ENCODE assay signal across 11 mouse cellular contexts in genomic region chr8:26840286-26840685, GRCm38 (mm10).
A peak's percentile ranks its signal among the peaks of the same experiment; 100 is the strongest.
DNase-seq lines count a peak whose midpoint lies in the region; ATAC-seq and TF ChIP-seq lines count a peak whose summit lies in the region.
"Had no signal": no experiment of that assay in that cellular context is flagged by ENCODE, and none has a peak within 500 bp of the region (broad histone marks: within the 10 kb centered on the region; RNA-seq: fewer than 3 reads in every experiment).

No protein-coding gene starts in this region.

- TF ChIP-seq CTCF in hindbrain, postnatal 0 days (IDR thresholded peaks at IDR 0.05; ENCODE audit: low read depth): no peak

- no peak overlapping the region for H3K4me3 ChIP-seq in hindbrain, postnatal 0 days (ENCODE audit: low read length)
- H3K4me3 ChIP-seq in hindbrain, embryonic 14.5 days (replicated peaks; ENCODE audit: low read length): no peak overlapping the region
- H3K4me3 ChIP-seq in limb, embryonic 12.5 days (replicated peaks): no peak overlapping the region
- H3K4me3 ChIP-seq: megakaryocyte, embryonic 14.5 days had no signal

- H3K9ac ChIP-seq in hindbrain, postnatal 0 days (replicated peaks; ENCODE audit: low read length): no peak overlapping the region
- H3K9ac ChIP-seq in hindbrain, embryonic 14.5 days: no peak overlapping the region
- no peak overlapping the region for H3K9ac ChIP-seq in limb, embryonic 12.5 days (replicated peaks)
- H3K9ac ChIP-seq: liver, embryonic 14.5 days had no signal

- no peak overlapping the region for H3K27ac ChIP-seq in hindbrain, postnatal 0 days
- no peak overlapping the region for H3K27ac ChIP-seq in hindbrain, embryonic 14.5 days
- peak overlapping the region; percentile 35; the same call in 1 of the 2 replicates for H3K27ac ChIP-seq in limb, embryonic 12.5 days
- H3K27ac ChIP-seq: liver, embryonic 14.5 days had no signal

- no peaks in the 10 kb centered on the region for H3K27me3 ChIP-seq in hindbrain, postnatal 0 days (ENCODE audit: insufficient read depth, low read length)
- no peaks in the 10 kb centered on the region for H3K27me3 ChIP-seq in hindbrain, embryonic 14.5 days (ENCODE audit: control insufficient read depth, insufficient read depth, low read length)
- H3K27me3 ChIP-seq in limb, embryonic 12.5 days: peaks cover 27% of the 10 kb centered on the region
- H3K27me3 ChIP-seq: megakaryocyte, embryonic 14.5 days had no signal

- peak; percentile 81 for ATAC-seq in hindbrain, postnatal 0 days
- no peak for ATAC-seq in hindbrain, embryonic 14.5 days (ENCODE audit: low FRiP score)
- ATAC-seq in limb, embryonic 12.5 days (ENCODE audit: insufficient number of reproducible peaks, insufficient read depth, low FRiP score, low TSS enrichment, low read depth): no peak

- DNase-seq in hindbrain, postnatal 0 days (ENCODE audit: low spot score): peak; percentile 48
- no peak for DNase-seq in hindbrain, embryonic 14.5 days (ENCODE audit: low spot score)
- peak; percentile 79 to 80 for DNase-seq in cerebellum, adult 18-20 months
- DNase-seq in cerebellum, postnatal 14 days: peak; percentile 71 to 76
- DNase-seq in kidney, postnatal 10 days: no peak
- no peak for DNase-seq in spleen, postnatal 36 days (ENCODE audit: low spot score in 2 of 2)
- DNase-seq: kidney, postnatal 25 days; right cerebral cortex, adult 18-20 months had no signal

- no peaks in the 10 kb centered on the region for H3K4me1 ChIP-seq in hindbrain, postnatal 0 days (ENCODE audit: insufficient read depth, low read length)
- H3K4me1 ChIP-seq in hindbrain, embryonic 14.5 days (replicated peaks; ENCODE audit: control insufficient read depth, insufficient read depth, low read length): no peaks in the 10 kb centered on the region
- peaks cover 39% of the 10 kb centered on the region for H3K4me1 ChIP-seq in limb, embryonic 12.5 days (replicated peaks)

- WGBS in hindbrain, postnatal 0 days: 15% methylated on average over 2 of the region's 2 CpGs
- 33% methylated on average over 2 of the region's 2 CpGs for WGBS in hindbrain, embryonic 14.5 days
- WGBS in limb, embryonic 12.5 days: 27% methylated on average over 2 of the region's 2 CpGs

- no peaks in the 10 kb centered on the region for H3K9me3 ChIP-seq in hindbrain, postnatal 0 days (ENCODE audit: low read length)
- no peaks in the 10 kb centered on the region for H3K9me3 ChIP-seq in hindbrain, embryonic 14.5 days (ENCODE audit: control insufficient read depth, low read length)
- H3K9me3 ChIP-seq in limb, embryonic 12.5 days: no peaks in the 10 kb centered on the region

- no peak overlapping the region for H3K4me2 ChIP-seq in hindbrain, postnatal 0 days (ENCODE audit: low read depth, low read length)
- H3K4me2 ChIP-seq in hindbrain, embryonic 14.5 days (replicated peaks): no peak overlapping the region
- H3K4me2 ChIP-seq in limb, embryonic 12.5 days: no peak overlapping the region

- H3K36me3 ChIP-seq in hindbrain, postnatal 0 days (ENCODE audit: insufficient read depth, low read length): no peaks in the 10 kb centered on the region
- no peaks in the 10 kb centered on the region for H3K36me3 ChIP-seq in hindbrain, embryonic 14.5 days (replicated peaks; ENCODE audit: control insufficient read depth, insufficient read depth)
- H3K36me3 ChIP-seq in limb, embryonic 12.5 days: no peaks in the 10 kb centered on the region

Comparison
In these comparisons a context has a peak if more than half of its experiments do, and no peak if none do; other contexts are left out.
1. DNase-seq: peak in hindbrain, postnatal 0 days (single experiment), cerebellum, adult 18-20 months (2 of 2) and cerebellum, postnatal 14 days (2 of 2); none in hindbrain, embryonic 14.5 days (single experiment), kidney, postnatal 10 days (single experiment) and spleen, postnatal 36 days (0 of 2).